Mouse (Mus musculus): ENCODE data around the gene Hexim2. TPM values are rescaled to one million over a fixed set of nuclear protein-coding genes. Genes with fewer than 3 reads are reported as not detected.
A peak's percentile ranks its signal among the peaks of the same experiment; 100 is the strongest.

Gene Hexim2
- polyA plus RNA-seq, 1 experiment from 2014 or later: 6.1 TPM

DNA sequence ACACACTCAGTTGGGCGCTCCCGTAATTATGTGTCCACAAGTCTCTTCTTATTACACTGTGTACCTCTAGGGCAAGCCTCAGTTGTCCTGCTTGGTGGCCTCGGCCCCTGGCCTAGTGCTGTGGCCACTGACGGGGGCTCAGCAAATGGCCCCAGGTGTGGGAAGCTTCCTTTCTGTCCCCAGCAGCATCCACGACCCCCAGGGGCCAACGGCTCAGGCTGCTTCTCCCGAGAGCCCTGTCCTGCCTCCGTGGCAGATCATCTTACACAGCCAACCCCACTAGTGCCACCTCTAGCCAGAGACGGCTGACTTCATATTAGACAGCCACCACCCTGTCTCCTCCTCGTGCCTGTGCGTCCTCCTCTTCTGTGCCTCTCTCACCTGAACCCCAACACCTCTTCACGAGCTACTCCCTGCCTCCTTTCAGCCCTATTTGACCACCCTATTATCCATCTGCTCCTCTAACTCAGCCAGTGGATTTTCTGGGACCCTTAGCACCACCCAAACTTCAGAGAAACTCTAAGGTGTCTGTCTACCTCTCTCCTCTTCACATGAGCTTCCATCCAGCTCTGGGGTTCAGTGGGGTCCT is 32.8 kb upstream of the Hexim2 start:
- peak overlapping the region; percentile 98 for H3K27ac ChIP-seq (ENCODE audit: low read length)
- WGBS: 58% methylated on average over 12 of the region's 12 CpGs
- no peaks in the 10 kb centered on the region for H3K27me3 ChIP-seq (ENCODE audit: control insufficient read depth, insufficient read depth, low read length)
- no peak for ATAC-seq (replicated peaks; ENCODE audit: extremely low read depth, insufficient read depth, low FRiP score)
- H3K9ac ChIP-seq (ENCODE audit: low read length): peak overlapping the region; percentile 38; the same call in 1 of the 2 replicates
- H3K36me3 ChIP-seq (ENCODE audit: control insufficient read depth, insufficient read depth): no peaks in the 10 kb centered on the region
- no peaks in the 10 kb centered on the region for H3K9me3 ChIP-seq (replicated peaks; ENCODE audit: control insufficient read depth, low read length)
- H3K4me1 ChIP-seq (ENCODE audit: control insufficient read depth, insufficient read depth, low read length): peaks cover 63% of the 10 kb centered on the region
- H3K4me3 ChIP-seq (ENCODE audit: low read length): no peak overlapping the region
- 0 out of 2 replicates have a peak overlapping the region, but pooled peaks have one; percentile 19 for H3K4me2 ChIP-seq (ENCODE audit: low read depth, low read length)

DNA sequence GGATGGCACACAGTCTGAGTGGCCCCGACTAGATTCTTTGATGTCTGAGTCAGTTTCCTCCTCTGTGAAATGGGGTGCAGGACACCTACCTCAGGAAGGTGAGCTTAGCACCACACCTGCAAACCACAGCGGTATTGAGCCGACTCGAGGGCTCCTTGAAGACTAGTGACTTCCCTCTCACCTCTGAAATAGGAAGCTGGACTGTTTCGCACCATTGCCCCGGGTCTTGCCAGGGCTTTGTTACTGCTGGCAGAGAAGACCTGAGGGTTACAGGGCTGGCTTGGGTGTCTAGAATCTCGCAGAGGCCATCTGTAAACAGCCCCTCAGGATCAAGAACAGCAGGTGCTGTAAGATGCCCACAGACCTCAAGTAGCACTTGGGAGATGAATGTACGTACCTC is 31.9 kb upstream of the Hexim2 start:
- no peaks in the 10 kb centered on the region for H3K27me3 ChIP-seq (ENCODE audit: control insufficient read depth, insufficient read depth, low read length)
- H3K9me3 ChIP-seq (replicated peaks; ENCODE audit: control insufficient read depth, low read length): no peaks in the 10 kb centered on the region
- H3K4me2 ChIP-seq (ENCODE audit: low read depth, low read length): peak overlapping the region; percentile 89
- no peak overlapping the region for H3K27ac ChIP-seq (ENCODE audit: low read length)
- 72% methylated on average over 8 of the region's 8 CpGs for WGBS
- peak overlapping the region; percentile 76; the same call in 1 of the 2 replicates for H3K4me3 ChIP-seq (ENCODE audit: low read length)
- H3K9ac ChIP-seq (ENCODE audit: low read length): no peak overlapping the region
- H3K4me1 ChIP-seq (ENCODE audit: control insufficient read depth, insufficient read depth, low read length): peaks cover 57% of the 10 kb centered on the region
- H3K36me3 ChIP-seq (ENCODE audit: control insufficient read depth, insufficient read depth): no peaks in the 10 kb centered on the region
- no peak for ATAC-seq (replicated peaks; ENCODE audit: extremely low read depth, insufficient read depth, low FRiP score)

DNA sequence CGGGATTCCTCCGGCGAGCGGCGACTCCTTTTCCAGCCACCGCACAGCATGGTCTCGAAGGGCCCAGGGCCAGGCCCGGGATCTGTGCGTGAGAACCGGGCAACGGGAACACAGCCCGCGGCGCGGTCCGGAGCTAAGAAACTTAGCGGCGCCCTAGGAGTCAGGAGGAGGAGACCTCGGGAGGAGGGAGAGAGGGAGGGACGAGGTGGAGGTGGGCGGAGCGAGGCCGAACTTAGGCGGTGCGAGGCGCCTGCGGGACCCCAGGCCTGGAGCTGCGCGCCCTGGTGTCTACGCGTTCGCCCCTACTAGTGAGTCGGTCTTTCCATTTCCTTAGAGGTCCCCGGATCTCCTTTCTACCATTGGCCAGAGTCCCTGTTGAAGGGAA is 30.8 kb upstream of the Hexim2 start, which contains the start of the genes Plcd3 and Acbd4:
TSS of gene Plcd3 (minus strand) at position 178 of the 385 bp plus-strand sequence.
TSS of gene Acbd4 (plus strand) at position 202 of the 385 bp plus-strand sequence.
- Histone ChIP-seq H3K4me3 (ENCODE audit: low read length) (peak within 1 kb of the TSS; percentile 76), H3K36me3 (ENCODE audit: control insufficient read depth, insufficient read depth) (no peaks in the 10 kb centered on the region), H3K4me2 (ENCODE audit: low read depth, low read length) (peak within 1 kb of the TSS; percentile 89), H3K9ac (ENCODE audit: low read length) (peak within 1 kb of the TSS; percentile 76), H3K9me3 (replicated peaks; ENCODE audit: control insufficient read depth, low read length) (no peaks in the 10 kb centered on the region), H3K4me1 (ENCODE audit: control insufficient read depth, insufficient read depth, low read length) (peaks cover 46% of the 10 kb centered on the region), H3K27ac (ENCODE audit: low read length) (peak within 1 kb of the TSS; percentile 52), H3K27me3 (ENCODE audit: control insufficient read depth, insufficient read depth, low read length) (no peaks in the 10 kb centered on the region)
- WGBS: under 1% methylated on average over 32 of the region's 34 CpGs
- ATAC-seq (replicated peaks; ENCODE audit: extremely low read depth, insufficient read depth, low FRiP score): peak; percentile 34; the same call in 1 of the 2 replicates

DNA sequence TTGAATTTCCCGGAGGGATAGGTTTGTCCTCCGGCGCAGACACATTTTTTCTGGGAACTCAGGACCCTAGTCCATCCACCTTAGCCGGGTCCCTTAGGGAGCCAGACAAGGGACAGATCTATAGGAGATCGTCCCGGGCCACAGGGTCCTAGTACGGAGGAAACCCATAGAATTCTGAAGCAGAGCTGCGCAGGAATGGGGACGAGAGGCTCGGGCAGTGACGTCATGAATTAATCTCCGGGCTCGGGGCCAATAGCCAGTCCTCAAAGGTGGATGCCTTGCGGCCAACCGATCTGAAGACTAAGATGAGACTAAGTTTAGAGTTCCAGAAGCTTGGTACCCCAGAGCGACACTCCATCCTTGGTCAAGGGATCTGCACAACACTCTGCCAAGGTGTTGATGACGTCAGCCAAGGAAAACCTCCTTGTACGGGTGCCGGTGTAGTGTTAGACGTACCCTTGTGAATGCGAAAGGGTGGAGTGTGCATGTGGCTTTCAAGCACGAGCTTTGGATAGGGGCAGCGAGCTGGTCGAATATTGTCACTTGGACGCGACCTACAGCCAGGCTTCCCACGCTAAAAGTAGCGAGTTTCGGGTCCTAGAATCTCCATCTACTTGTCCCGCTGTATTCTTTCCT is 30.2 kb upstream of the Hexim2 start:
- no peaks in the 10 kb centered on the region for H3K9me3 ChIP-seq (replicated peaks; ENCODE audit: control insufficient read depth, low read length)
- peak overlapping the region; percentile 52 for H3K27ac ChIP-seq (ENCODE audit: low read length)
- H3K4me3 ChIP-seq (ENCODE audit: low read length): peak overlapping the region; percentile 76
- H3K27me3 ChIP-seq (ENCODE audit: control insufficient read depth, insufficient read depth, low read length): no peaks in the 10 kb centered on the region
- H3K4me2 ChIP-seq (ENCODE audit: low read depth, low read length): peak overlapping the region; percentile 89
- peaks cover 41% of the 10 kb centered on the region for H3K4me1 ChIP-seq (ENCODE audit: control insufficient read depth, insufficient read depth, low read length)
- peak; percentile 7; the same call in 1 of the 2 replicates for ATAC-seq (replicated peaks; ENCODE audit: extremely low read depth, insufficient read depth, low FRiP score)
- 2% methylated on average over 30 of the region's 30 CpGs for WGBS
- H3K9ac ChIP-seq (ENCODE audit: low read length): peak overlapping the region; percentile 76
- no peaks in the 10 kb centered on the region; the same call in 1 of the 2 replicates for H3K36me3 ChIP-seq (ENCODE audit: control insufficient read depth, insufficient read depth)

DNA sequence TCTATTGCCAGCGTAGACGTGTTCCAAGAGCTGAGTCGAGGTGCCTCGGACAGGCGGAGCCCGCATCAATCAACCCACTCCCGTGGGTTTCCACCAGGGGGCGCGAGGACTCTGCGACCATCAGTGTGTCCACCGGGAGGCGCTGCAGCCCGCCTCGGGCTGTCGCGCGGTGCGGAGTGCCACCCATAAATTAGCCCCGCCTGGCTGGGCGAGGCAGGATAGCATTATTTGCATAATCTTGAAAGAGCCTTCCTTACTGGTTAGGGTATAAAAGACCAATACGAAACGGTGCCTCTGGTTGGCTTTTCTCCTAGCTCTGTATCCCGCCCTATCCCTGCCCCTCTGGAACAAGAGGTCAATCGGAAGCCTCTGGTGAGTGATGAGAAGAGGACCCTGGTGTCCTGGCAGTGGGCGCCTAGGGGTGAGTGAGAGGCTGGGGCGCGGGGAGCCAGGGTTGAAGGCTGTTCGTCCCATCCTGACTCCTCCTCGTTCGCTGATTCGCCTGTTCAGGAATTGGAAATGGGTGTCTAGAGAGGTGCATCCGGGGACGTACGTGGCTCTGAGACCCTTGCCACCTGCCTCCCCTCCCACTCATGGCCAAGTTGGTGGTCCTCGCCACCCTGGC is 29.4 kb upstream of the Hexim2 start:
- Histone ChIP-seq H3K9ac (ENCODE audit: low read length) (peak overlapping the region; percentile 63), H3K27ac (ENCODE audit: low read length) (peak overlapping the region; percentile 52; the same call in 1 of the 2 replicates), H3K9me3 (replicated peaks; ENCODE audit: control insufficient read depth, low read length) (no peaks in the 10 kb centered on the region), H3K4me1 (ENCODE audit: control insufficient read depth, insufficient read depth, low read length) (peaks cover 33% of the 10 kb centered on the region), H3K27me3 (ENCODE audit: control insufficient read depth, insufficient read depth, low read length) (no peaks in the 10 kb centered on the region), H3K36me3 (ENCODE audit: control insufficient read depth, insufficient read depth) (no peaks in the 10 kb centered on the region; the same call in 1 of the 2 replicates), H3K4me2 (ENCODE audit: low read depth, low read length) (peak overlapping the region; percentile 89), H3K4me3 (ENCODE audit: low read length) (peak overlapping the region; percentile 76)
- ATAC-seq (replicated peaks; ENCODE audit: extremely low read depth, insufficient read depth, low FRiP score): peak; percentile 84
- under 1% methylated on average over 35 of the region's 35 CpGs for WGBS

DNA sequence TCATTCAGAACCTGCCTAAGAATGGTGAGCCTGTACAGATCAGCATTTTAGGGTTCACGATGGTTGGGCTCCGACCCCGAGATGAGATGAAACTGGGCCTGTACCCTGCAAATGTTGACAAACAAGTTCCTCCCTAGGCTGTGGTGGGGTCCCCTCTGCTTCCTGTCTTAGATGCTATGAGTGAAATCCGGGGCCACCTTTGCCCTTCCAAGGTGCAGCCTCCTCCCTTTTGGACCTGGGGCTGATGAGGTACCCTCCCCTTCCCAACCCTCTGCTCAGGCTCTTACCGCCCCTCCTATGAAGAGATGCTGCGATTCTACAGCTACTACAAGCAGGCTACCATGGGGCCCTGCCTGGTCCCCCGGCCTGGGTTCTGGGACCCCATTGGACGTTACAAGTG is 28.6 kb upstream of the Hexim2 start:
- no peaks in the 10 kb centered on the region for H3K9me3 ChIP-seq (replicated peaks; ENCODE audit: control insufficient read depth, low read length)
- peaks cover 25% of the 10 kb centered on the region for H3K4me1 ChIP-seq (ENCODE audit: control insufficient read depth, insufficient read depth, low read length)
- H3K27ac ChIP-seq (ENCODE audit: low read length): no peak overlapping the region
- H3K36me3 ChIP-seq (ENCODE audit: control insufficient read depth, insufficient read depth): no peaks in the 10 kb centered on the region; the same call in 1 of the 2 replicates
- H3K4me2 ChIP-seq (ENCODE audit: low read depth, low read length): peak overlapping the region; percentile 89
- peak overlapping the region; percentile 76 for H3K4me3 ChIP-seq (ENCODE audit: low read length)
- H3K27me3 ChIP-seq (ENCODE audit: control insufficient read depth, insufficient read depth, low read length): no peaks in the 10 kb centered on the region
- no peak for ATAC-seq (replicated peaks; ENCODE audit: extremely low read depth, insufficient read depth, low FRiP score)
- WGBS: 58% methylated on average over 8 of the region's 8 CpGs
- H3K9ac ChIP-seq (ENCODE audit: low read length): no peak overlapping the region; the same call in 1 of the 2 replicates

DNA sequence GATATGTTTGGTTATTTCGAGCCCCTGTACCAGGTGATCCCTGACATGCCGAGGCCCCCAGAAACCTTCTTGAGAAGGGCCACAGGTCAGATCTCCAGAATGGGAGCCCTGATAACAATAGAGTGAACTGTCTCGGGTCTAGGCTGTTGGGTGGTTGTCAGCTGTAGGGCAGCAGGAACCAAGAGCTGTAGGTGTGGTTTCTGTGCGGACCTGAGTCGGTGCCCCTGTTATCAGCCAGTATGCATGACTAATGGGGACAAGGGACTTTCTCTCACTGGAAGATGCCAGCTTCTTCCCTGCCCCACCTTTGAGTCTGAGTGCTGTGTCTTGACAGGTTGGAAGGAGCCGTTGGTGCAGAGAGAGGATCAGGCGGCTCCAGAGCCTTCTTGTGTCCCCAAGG is 27.8 kb upstream of the Hexim2 start:
- WGBS: 69% methylated on average over 7 of the region's 7 CpGs
- Histone ChIP-seq H3K27ac (ENCODE audit: low read length) (no peak overlapping the region), H3K4me3 (ENCODE audit: low read length) (no peak overlapping the region), H3K4me1 (ENCODE audit: control insufficient read depth, insufficient read depth, low read length) (peaks cover 17% of the 10 kb centered on the region), H3K9me3 (replicated peaks; ENCODE audit: control insufficient read depth, low read length) (no peaks in the 10 kb centered on the region), H3K36me3 (ENCODE audit: control insufficient read depth, insufficient read depth) (no peaks in the 10 kb centered on the region; the same call in 1 of the 2 replicates), H3K4me2 (ENCODE audit: low read depth, low read length) (no peak overlapping the region), H3K27me3 (ENCODE audit: control insufficient read depth, insufficient read depth, low read length) (no peaks in the 10 kb centered on the region), H3K9ac (ENCODE audit: low read length) (no peak overlapping the region)
- no peak for ATAC-seq (replicated peaks; ENCODE audit: extremely low read depth, insufficient read depth, low FRiP score)

DNA sequence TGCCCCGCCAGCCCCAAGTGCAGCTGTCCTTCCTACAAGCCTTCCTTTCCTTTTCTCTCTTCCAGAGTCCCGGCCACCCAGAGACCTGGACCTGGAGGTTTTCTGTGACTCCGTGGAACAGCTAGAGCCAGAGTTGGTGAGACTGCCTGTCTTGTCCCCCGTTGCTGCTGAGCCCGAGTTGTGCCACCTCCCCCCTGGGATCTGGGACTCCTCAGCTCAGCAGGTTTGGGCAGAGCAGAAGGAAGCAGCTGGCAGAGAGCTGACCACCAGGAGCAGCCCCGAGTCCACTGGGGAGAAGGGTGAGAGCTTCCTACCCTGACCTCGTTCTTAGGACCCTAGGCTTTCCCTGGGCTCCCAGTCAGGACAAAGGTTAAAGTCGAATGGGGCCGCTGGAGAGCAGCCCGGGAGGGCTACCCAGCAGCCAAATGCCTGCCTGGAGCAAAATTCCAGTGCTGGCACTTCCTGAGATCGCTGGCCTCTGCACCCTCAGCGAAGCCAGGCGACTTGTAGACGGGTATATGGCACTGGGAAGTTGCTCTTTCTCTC is 27.0 kb upstream of the Hexim2 start:
- no peak for ATAC-seq (replicated peaks; ENCODE audit: extremely low read depth, insufficient read depth, low FRiP score)
- no peak overlapping the region for H3K4me2 ChIP-seq (ENCODE audit: low read depth, low read length)
- H3K36me3 ChIP-seq (ENCODE audit: control insufficient read depth, insufficient read depth): no peaks in the 10 kb centered on the region; the same call in 1 of the 2 replicates
- WGBS: 57% methylated on average over 14 of the region's 14 CpGs
- H3K27ac ChIP-seq (ENCODE audit: low read length): no peak overlapping the region
- no peak overlapping the region for H3K9ac ChIP-seq (ENCODE audit: low read length)
- H3K4me3 ChIP-seq (ENCODE audit: low read length): no peak overlapping the region
- no peaks in the 10 kb centered on the region for H3K9me3 ChIP-seq (replicated peaks; ENCODE audit: control insufficient read depth, low read length)
- H3K4me1 ChIP-seq (ENCODE audit: control insufficient read depth, insufficient read depth, low read length): peaks cover 15% of the 10 kb centered on the region
- H3K27me3 ChIP-seq (ENCODE audit: control insufficient read depth, insufficient read depth, low read length): no peaks in the 10 kb centered on the region
